Mouse (Mus musculus): ENCODE measurements at regions not wholly inside any gene's neighbourhood (a gene's known extent, or its start where the extent isn't known, plus 50 kb on each side); places are given as distances from the start of the nearest gene placed in this dataset.

DNA sequence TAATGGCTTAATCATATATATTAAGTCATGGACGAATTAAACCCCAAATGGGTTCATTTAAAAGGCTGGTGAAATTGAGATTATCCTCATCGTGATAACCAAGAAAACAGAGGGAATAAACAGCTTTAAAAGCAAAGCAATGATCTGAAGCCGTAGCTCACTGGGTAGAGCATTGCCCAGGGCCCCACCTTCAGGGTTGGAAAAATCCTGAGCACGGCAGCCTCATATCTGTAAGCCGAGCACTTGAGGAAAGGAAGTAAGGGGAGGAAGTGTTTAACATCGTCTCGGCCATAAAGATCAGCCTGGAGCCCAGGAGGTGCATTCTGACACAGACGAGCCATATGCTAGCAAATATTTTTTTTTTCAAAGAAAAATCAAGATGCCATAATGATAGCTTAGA lies 394.6 kb upstream of the Atp11b start:
- Histone ChIP-seq H3K79me2 (replicated peaks; ENCODE audit: control insufficient read depth, extremely low read depth, insufficient read depth, poor library complexity, severe bottlenecking) (no peaks in the 10 kb centered on the region), H3K9me3 (replicated peaks; ENCODE audit: low read length) (no peaks in the 10 kb centered on the region), H3K4me3 (replicated peaks in 1 of 3; ENCODE audit: low read depth in 2 of 3, low read length in 2 of 3, poor library complexity in 1 of 3) (no peak overlapping the region), H3K9ac (ENCODE audit: insufficient read depth, low read depth) (no peak overlapping the region; the same call in 1 of the 2 replicates), H3K36me3 (replicated peaks in 1 of 2; ENCODE audit: control insufficient read depth in 1 of 2, insufficient read depth in 1 of 2, low read length in 1 of 2) (no peaks in the 10 kb centered on the region), H3K27ac (ENCODE audit: insufficient read depth, low read depth) (no peak overlapping the region), H3K4me1 (ENCODE audit: control insufficient read depth in 1 of 2, insufficient read depth in 2 of 2) (peaks cover 8 to 39% of the 10 kb centered on the region in 2 experiments), H3K27me3 (replicated peaks) (no peaks in the 10 kb centered on the region), H3K4me2 (ENCODE audit: insufficient read depth, low read depth, poor library complexity, severe bottlenecking) (peak overlapping the region; percentile 62; the same call in 1 of the 2 replicates)
- TF ChIP-seq JUN (IDR thresholded peaks at IDR 0.05; ENCODE audit: insufficient read depth, low read depth, low read length) (no peak), RCOR1 (conservative IDR thresholded peaks at IDR 0.05; ENCODE audit: low read depth, low read length) (no peak), ETS1 (conservative IDR thresholded peaks at IDR 0.05; ENCODE audit: low read depth, low read length) (no peak), ZKSCAN1 (IDR thresholded peaks at IDR 0.05; ENCODE audit: borderline replicate concordance, low read depth, low read length) (no peak), CTCF (conservative IDR thresholded peaks at IDR 0.05 in 1 of 2, IDR thresholded peaks at IDR 0.05 in 1 of 2; ENCODE audit: low read depth in 2 of 2, low read length in 2 of 2) (no peak), MEF2A (IDR thresholded peaks at IDR 0.05; ENCODE audit: borderline replicate concordance, low read depth, low read length) (no peak), SIN3A (IDR thresholded peaks at IDR 0.05; ENCODE audit: low read length) (no peak), ZMIZ1 (IDR thresholded peaks at IDR 0.05; ENCODE audit: low read depth, low read length) (no peak), NRF1 (IDR thresholded peaks at IDR 0.05; ENCODE audit: low read depth, low read length) (no peak), MAFK (IDR thresholded peaks at IDR 0.05; ENCODE audit: insufficient replicate concordance, low read length) (no peak), ELF1 (IDR thresholded peaks at IDR 0.05; ENCODE audit: low read depth, low read length) (no peak), E2F4 (IDR thresholded peaks at IDR 0.05; ENCODE audit: insufficient replicate concordance, low read depth, low read length) (no peak), CHD2 (IDR thresholded peaks at IDR 0.05; ENCODE audit: low read length) (no peak)
- in situ Hi-C loops (cut with MboI; ENCODE audit: low pct_ligation_motif_present, low pct_unique_long_range_greater_than_20kb, low sequenced_read_pairs) (no loop called here), dilution Hi-C loops (cut with MboI; ENCODE audit: extremely low pct_ligation_motif_present, extremely low pct_unique_long_range_greater_than_20kb, low sequenced_read_pairs) (no loop called here)
- DNase-seq (ENCODE audit: extremely low read depth): peak; percentile 48

DNA sequence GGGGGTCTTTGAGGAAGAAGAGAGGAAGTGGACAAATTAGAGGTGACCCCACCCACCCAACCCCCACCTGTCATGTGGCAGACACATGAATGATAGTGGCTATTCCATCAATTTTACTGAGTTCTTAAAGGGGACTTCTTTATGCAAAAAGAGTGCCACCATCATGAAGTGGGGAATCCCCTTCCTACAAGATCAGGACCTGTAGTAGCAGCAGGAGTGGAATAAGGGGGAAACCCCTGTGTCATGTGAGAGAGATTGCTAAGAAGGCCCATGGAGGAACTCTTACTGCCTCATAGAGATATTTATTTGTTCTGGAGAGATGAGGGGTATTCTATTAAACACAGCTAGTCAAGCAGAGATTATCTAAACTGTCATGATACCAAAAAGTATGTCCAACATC lies 393.4 kb upstream of the Atp11b start:
- dilution Hi-C loops (cut with MboI; ENCODE audit: extremely low pct_ligation_motif_present, extremely low pct_unique_long_range_greater_than_20kb, low sequenced_read_pairs) (no loop called here), in situ Hi-C loops (cut with MboI; ENCODE audit: low pct_ligation_motif_present, low pct_unique_long_range_greater_than_20kb, low sequenced_read_pairs) (no loop called here)
- Histone ChIP-seq H3K4me2 (ENCODE audit: insufficient read depth, low read depth, poor library complexity, severe bottlenecking) (peak overlapping the region; percentile 78), H3K27ac (ENCODE audit: insufficient read depth, low read depth) (peak overlapping the region; percentile 63; the same call in 1 of the 2 replicates), H3K79me2 (replicated peaks; ENCODE audit: control insufficient read depth, extremely low read depth, insufficient read depth, poor library complexity, severe bottlenecking) (no peaks in the 10 kb centered on the region), H3K9me3 (replicated peaks; ENCODE audit: low read length) (no peaks in the 10 kb centered on the region), H3K27me3 (replicated peaks) (no peaks in the 10 kb centered on the region), H3K9ac (ENCODE audit: insufficient read depth, low read depth) (no peak overlapping the region), H3K4me1 (ENCODE audit: control insufficient read depth in 1 of 2, insufficient read depth in 2 of 2) (peaks cover 8 to 32% of the 10 kb centered on the region in 2 experiments), H3K36me3 (replicated peaks in 1 of 2; ENCODE audit: control insufficient read depth in 1 of 2, insufficient read depth in 1 of 2, low read length in 1 of 2) (no peaks in the 10 kb centered on the region), H3K4me3 (replicated peaks in 1 of 3; ENCODE audit: low read depth in 2 of 3, low read length in 2 of 3, poor library complexity in 1 of 3) (no peak overlapping the region)
- peak; percentile 89 for DNase-seq (ENCODE audit: extremely low read depth)
- TF ChIP-seq MYC (IDR thresholded peaks at IDR 0.05; ENCODE audit: low read depth, low read length) (0 out of 2 replicates have a peak, but pooled peaks have one; percentile 20), KAT2A (IDR thresholded peaks at IDR 0.05; ENCODE audit: insufficient replicate concordance, low read length) (no peak), MEF2A (IDR thresholded peaks at IDR 0.05; ENCODE audit: borderline replicate concordance, low read depth, low read length) (peak; percentile 54; the same call in 1 of the 2 replicates), CHD1 (IDR thresholded peaks at IDR 0.05; ENCODE audit: low read depth, low read length) (no peak), TBP (conservative IDR thresholded peaks at IDR 0.05; ENCODE audit: low read depth, low read length) (no peak), HCFC1 (IDR thresholded peaks at IDR 0.05; ENCODE audit: low read depth, low read length) (0 out of 2 replicates have a peak, but pooled peaks have one; percentile 14), MAFK (IDR thresholded peaks at IDR 0.05; ENCODE audit: insufficient replicate concordance, low read length) (no peak), MAX (IDR thresholded peaks at IDR 0.05; ENCODE audit: low read length) (0 out of 2 replicates have a peak, but pooled peaks have one; percentile 31), GABPA (IDR thresholded peaks at IDR 0.05; ENCODE audit: insufficient replicate concordance, low read depth, low read length) (no peak), JUND (conservative IDR thresholded peaks at IDR 0.05; ENCODE audit: low read depth, low read length) (no peak), ZKSCAN1 (IDR thresholded peaks at IDR 0.05; ENCODE audit: borderline replicate concordance, low read depth, low read length) (no peak), USF2 (conservative IDR thresholded peaks at IDR 0.05; ENCODE audit: low read depth, low read length) (no peak), ZMIZ1 (IDR thresholded peaks at IDR 0.05; ENCODE audit: low read depth, low read length) (no peak), ZNF384 (IDR thresholded peaks at IDR 0.05; ENCODE audit: low read depth, low read length) (no peak), EP300 (IDR thresholded peaks at IDR 0.05; ENCODE audit: low read length) (peak; percentile 81), RAD21 (IDR thresholded peaks at IDR 0.05; ENCODE audit: low read depth, low read length) (no peak; the same call in 1 of the 2 replicates), ZC3H11A (IDR thresholded peaks at IDR 0.05; ENCODE audit: low read depth, low read length) (no peak), POLR2AphosphoS2 (IDR thresholded peaks at IDR 0.05; ENCODE audit: low read depth, low read length) (no peak), CHD2 (IDR thresholded peaks at IDR 0.05; ENCODE audit: low read length) (peak; percentile 62; the same call in 1 of the 2 replicates), TCF12 (IDR thresholded peaks at IDR 0.05; ENCODE audit: low read depth, low read length) (peak; percentile 26; the same call in 1 of the 2 replicates), MAZ (IDR thresholded peaks at IDR 0.05; ENCODE audit: low read depth, low read length) (no peak), IRF4 (IDR thresholded peaks at IDR 0.05; ENCODE audit: low read depth, low read length) (peak; percentile 58; the same call in 1 of the 2 replicates), PAX5 (IDR thresholded peaks at IDR 0.05; ENCODE audit: low read length) (no peak), POLR2A (IDR thresholded peaks at IDR 0.05; ENCODE audit: low read depth, low read length) (no peak)

Measured in CH12.LX (cell line).